Mouse (Mus musculus): ENCODE measurements around the gene Hat1. TPM values are rescaled to one million over a fixed set of nuclear protein-coding genes. Genes with fewer than 3 reads are reported as not detected.

Gene Hat1
- total and polyA plus RNA-seq, 3 experiments: 91.6 to 292 (median 167) TPM

DNA sequence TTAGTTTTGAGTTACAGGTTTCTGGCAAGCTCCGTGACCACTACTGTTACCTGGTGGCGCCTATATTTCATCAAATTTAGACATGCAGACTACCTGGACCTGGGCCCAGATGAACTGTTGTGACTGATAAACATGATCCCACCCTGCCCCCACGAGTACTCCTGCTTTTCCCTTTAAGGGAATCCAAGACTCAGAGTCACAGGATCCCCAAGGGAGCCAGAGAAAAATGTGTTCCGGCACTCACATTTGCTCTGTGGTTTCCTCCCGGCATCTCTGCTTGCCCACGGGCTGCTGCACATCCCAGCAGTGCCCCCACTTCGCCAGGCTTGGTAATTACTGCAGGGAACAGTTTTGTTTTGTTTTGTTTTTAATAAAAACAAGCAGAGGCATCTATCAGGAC is 85.6 kb downstream of the Hat1 start:
- H3K9me3 ChIP-seq (replicated peaks; ENCODE audit: low read length): peaks cover 5% of the 10 kb centered on the region
- no peak overlapping the region for H3K4me2 ChIP-seq (ENCODE audit: insufficient read depth, low read depth, poor library complexity, severe bottlenecking)
- H3K4me1 ChIP-seq (ENCODE audit: control insufficient read depth in 1 of 2, insufficient read depth in 2 of 2): peaks cover 0 to under 1% of the 10 kb centered on the region in 2 experiments; a peak in 1 of 4 replicates
- dilution Hi-C loops (cut with MboI; ENCODE audit: extremely low pct_ligation_motif_present, extremely low pct_unique_long_range_greater_than_20kb, low sequenced_read_pairs) (no loop called here), in situ Hi-C loops (cut with MboI; ENCODE audit: low pct_ligation_motif_present, low pct_unique_long_range_greater_than_20kb, low sequenced_read_pairs) (no loop called here)
- H3K79me2 ChIP-seq (replicated peaks; ENCODE audit: control insufficient read depth, extremely low read depth, insufficient read depth, poor library complexity, severe bottlenecking): 0 out of 2 replicates have a peak, but pooled peaks cover 2% of the 10 kb centered on the region
- H3K27me3 ChIP-seq (replicated peaks): no peaks in the 10 kb centered on the region
- H3K9ac ChIP-seq (ENCODE audit: insufficient read depth, low read depth): no peak overlapping the region
- no peak for TF ChIP-seq USF2 (conservative IDR thresholded peaks at IDR 0.05; ENCODE audit: low read depth, low read length)
- no peak for DNase-seq (ENCODE audit: extremely low read depth)
- no peak overlapping the region for H3K27ac ChIP-seq (ENCODE audit: insufficient read depth, low read depth)
- H3K36me3 ChIP-seq (replicated peaks in 1 of 2; ENCODE audit: control insufficient read depth in 1 of 2, insufficient read depth in 1 of 2, low read length in 1 of 2): peaks cover 0 to 19% of the 10 kb centered on the region in 2 experiments
- no peak overlapping the region for H3K4me3 ChIP-seq (replicated peaks in 1 of 3; ENCODE audit: low read depth in 2 of 3, low read length in 2 of 3, poor library complexity in 1 of 3)

DNA sequence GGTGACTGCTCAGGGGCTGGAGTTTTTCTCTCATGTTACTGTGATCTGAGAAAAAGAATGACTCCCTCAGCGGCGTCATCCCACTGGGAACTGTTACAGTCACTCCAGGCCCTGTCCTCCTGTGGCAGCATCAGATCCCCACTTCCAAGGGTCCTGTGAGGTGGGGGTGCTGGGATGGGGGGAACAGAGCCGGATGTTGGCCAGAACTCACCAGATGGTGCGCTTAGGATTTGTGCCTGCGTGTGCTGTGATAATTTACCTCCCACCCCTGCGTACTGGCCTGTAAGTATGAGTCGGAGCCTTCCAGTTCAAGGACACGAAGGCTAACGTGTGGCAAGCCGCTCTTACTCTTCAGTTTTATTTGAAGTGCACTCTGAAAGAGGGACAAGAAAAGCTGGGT is 86.6 kb downstream of the Hat1 start:
- no peak overlapping the region for H3K4me3 ChIP-seq (replicated peaks in 1 of 3; ENCODE audit: low read depth in 2 of 3, low read length in 2 of 3, poor library complexity in 1 of 3)
- H3K27ac ChIP-seq (ENCODE audit: insufficient read depth, low read depth): no peak overlapping the region
- no peaks in the 10 kb centered on the region for H3K27me3 ChIP-seq (replicated peaks)
- H3K36me3 ChIP-seq (replicated peaks in 1 of 2; ENCODE audit: control insufficient read depth in 1 of 2, insufficient read depth in 1 of 2, low read length in 1 of 2): peaks cover 0 to 19% of the 10 kb centered on the region in 2 experiments
- in situ Hi-C loops (cut with MboI; ENCODE audit: low pct_ligation_motif_present, low pct_unique_long_range_greater_than_20kb, low sequenced_read_pairs) (no loop called here), dilution Hi-C loops (cut with MboI; ENCODE audit: extremely low pct_ligation_motif_present, extremely low pct_unique_long_range_greater_than_20kb, low sequenced_read_pairs) (no loop called here)
- H3K4me2 ChIP-seq (ENCODE audit: insufficient read depth, low read depth, poor library complexity, severe bottlenecking): no peak overlapping the region
- H3K9me3 ChIP-seq (replicated peaks; ENCODE audit: low read length): peaks cover 5% of the 10 kb centered on the region
- H3K79me2 ChIP-seq (replicated peaks; ENCODE audit: control insufficient read depth, extremely low read depth, insufficient read depth, poor library complexity, severe bottlenecking): 0 out of 2 replicates have a peak, but pooled peaks cover 2% of the 10 kb centered on the region
- TF ChIP-seq ELF1 (IDR thresholded peaks at IDR 0.05; ENCODE audit: low read depth, low read length) (no peak), RCOR1 (conservative IDR thresholded peaks at IDR 0.05; ENCODE audit: low read depth, low read length) (no peak), PAX5 (IDR thresholded peaks at IDR 0.05; ENCODE audit: low read length) (no peak), GABPA (IDR thresholded peaks at IDR 0.05; ENCODE audit: insufficient replicate concordance, low read depth, low read length) (no peak), CHD2 (IDR thresholded peaks at IDR 0.05; ENCODE audit: low read length) (no peak), TBP (conservative IDR thresholded peaks at IDR 0.05; ENCODE audit: low read depth, low read length) (no peak)
- peaks cover 2 to 9% of the 10 kb centered on the region in 2 experiments; a peak in 3 of 4 replicates for H3K4me1 ChIP-seq (ENCODE audit: control insufficient read depth in 1 of 2, insufficient read depth in 2 of 2)
- no peak for DNase-seq (ENCODE audit: extremely low read depth)
- H3K9ac ChIP-seq (ENCODE audit: insufficient read depth, low read depth): no peak overlapping the region

DNA sequence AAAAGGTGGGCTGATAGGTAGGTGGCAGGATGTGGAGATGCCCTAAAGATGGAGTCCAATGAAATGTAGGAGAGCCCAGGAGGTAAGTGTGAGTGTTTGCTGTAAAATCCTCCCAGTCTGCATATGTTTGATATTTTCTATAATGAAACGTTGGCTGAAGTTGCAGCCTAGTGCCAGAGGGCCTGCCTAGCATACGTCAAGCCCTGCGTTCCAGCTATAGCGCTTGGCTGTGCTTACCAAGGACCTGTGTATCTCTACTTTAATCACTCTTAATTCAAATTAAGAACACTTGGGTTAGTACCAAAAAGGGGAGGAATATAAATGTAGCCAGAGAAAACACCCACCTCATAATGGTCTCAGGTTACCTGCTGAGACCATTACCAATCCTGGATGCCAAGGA is 87.0 kb downstream of the Hat1 start:
- H3K9ac ChIP-seq (ENCODE audit: insufficient read depth, low read depth): no peak overlapping the region
- 0 out of 2 replicates have a peak, but pooled peaks cover 2% of the 10 kb centered on the region for H3K79me2 ChIP-seq (replicated peaks; ENCODE audit: control insufficient read depth, extremely low read depth, insufficient read depth, poor library complexity, severe bottlenecking)
- no peak overlapping the region for H3K4me3 ChIP-seq (replicated peaks in 1 of 3; ENCODE audit: low read depth in 2 of 3, low read length in 2 of 3, poor library complexity in 1 of 3)
- in situ Hi-C loops (cut with MboI; ENCODE audit: low pct_ligation_motif_present, low pct_unique_long_range_greater_than_20kb, low sequenced_read_pairs) (no loop called here), dilution Hi-C loops (cut with MboI; ENCODE audit: extremely low pct_ligation_motif_present, extremely low pct_unique_long_range_greater_than_20kb, low sequenced_read_pairs) (no loop called here)
- no peak for DNase-seq (ENCODE audit: extremely low read depth)
- no peak overlapping the region for H3K4me2 ChIP-seq (ENCODE audit: insufficient read depth, low read depth, poor library complexity, severe bottlenecking)
- TF ChIP-seq EP300 (IDR thresholded peaks at IDR 0.05; ENCODE audit: low read length): no peak
- TF ChIP-seq GABPA (IDR thresholded peaks at IDR 0.05; ENCODE audit: insufficient replicate concordance, low read depth, low read length): no peak
- no peak for TF ChIP-seq CHD1 (IDR thresholded peaks at IDR 0.05; ENCODE audit: low read depth, low read length)
- no peak for TF ChIP-seq SIN3A (IDR thresholded peaks at IDR 0.05; ENCODE audit: low read length)
- no peak for TF ChIP-seq POLR2AphosphoS2 (IDR thresholded peaks at IDR 0.05; ENCODE audit: low read depth, low read length)
- TF ChIP-seq UBTF (IDR thresholded peaks at IDR 0.05; ENCODE audit: low read depth, low read length): no peak
- TF ChIP-seq ZKSCAN1 (IDR thresholded peaks at IDR 0.05; ENCODE audit: borderline replicate concordance, low read depth, low read length): no peak
- no peak for TF ChIP-seq JUN (IDR thresholded peaks at IDR 0.05; ENCODE audit: insufficient read depth, low read depth, low read length)
- TF ChIP-seq USF2 (conservative IDR thresholded peaks at IDR 0.05; ENCODE audit: low read depth, low read length): no peak
- TF ChIP-seq NELFE (IDR thresholded peaks at IDR 0.05; ENCODE audit: low read depth, low read length): no peak
- TF ChIP-seq USF1 (IDR thresholded peaks at IDR 0.05; ENCODE audit: low read depth, low read length): no peak
- TF ChIP-seq ZNF384 (IDR thresholded peaks at IDR 0.05; ENCODE audit: low read depth, low read length): no peak
- TF ChIP-seq E2F4 (IDR thresholded peaks at IDR 0.05; ENCODE audit: insufficient replicate concordance, low read depth, low read length): no peak
- no peaks in the 10 kb centered on the region for H3K27me3 ChIP-seq (replicated peaks)
- H3K27ac ChIP-seq (ENCODE audit: insufficient read depth, low read depth): no peak overlapping the region
- peaks cover 5% of the 10 kb centered on the region for H3K9me3 ChIP-seq (replicated peaks; ENCODE audit: low read length)
- H3K4me1 ChIP-seq (ENCODE audit: control insufficient read depth in 1 of 2, insufficient read depth in 2 of 2): peaks cover 2 to 14% of the 10 kb centered on the region in 2 experiments; a peak in 3 of 4 replicates
- peaks cover 0 to 19% of the 10 kb centered on the region in 2 experiments for H3K36me3 ChIP-seq (replicated peaks in 1 of 2; ENCODE audit: control insufficient read depth in 1 of 2, insufficient read depth in 1 of 2, low read length in 1 of 2)
